Mouse (Mus musculus) natural killer cell, adult 2 months (primary cell): ENCODE data around the gene Cenpm.

Experiments
- DNase-seq, 2 experiments: peaks; one replicate each; pipeline ENCODE4 v3.0.0; 2022; ENCODE audit warnings: low spot score in 2 of 2

The Cenpm gene

DNA sequence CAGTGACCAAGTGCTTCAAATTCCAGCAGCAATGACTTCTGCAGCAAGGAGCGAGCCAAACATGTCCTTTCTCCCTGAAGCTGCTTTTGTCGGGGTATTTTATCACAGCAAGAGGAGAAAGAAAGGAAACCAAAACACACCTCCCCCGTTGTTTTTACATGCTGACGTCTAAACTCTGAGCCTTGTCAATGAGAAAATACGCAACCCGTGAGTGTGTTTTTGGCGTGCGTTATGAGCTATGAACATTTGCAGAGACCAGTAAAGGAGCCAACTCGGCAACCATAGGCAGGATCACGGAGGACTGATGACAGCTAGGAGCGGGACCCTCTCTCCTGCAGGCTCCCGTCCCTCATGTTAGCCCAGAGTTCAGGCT is 820 bp downstream of the Cenpm start:
- no peak for DNase-seq

DNA sequence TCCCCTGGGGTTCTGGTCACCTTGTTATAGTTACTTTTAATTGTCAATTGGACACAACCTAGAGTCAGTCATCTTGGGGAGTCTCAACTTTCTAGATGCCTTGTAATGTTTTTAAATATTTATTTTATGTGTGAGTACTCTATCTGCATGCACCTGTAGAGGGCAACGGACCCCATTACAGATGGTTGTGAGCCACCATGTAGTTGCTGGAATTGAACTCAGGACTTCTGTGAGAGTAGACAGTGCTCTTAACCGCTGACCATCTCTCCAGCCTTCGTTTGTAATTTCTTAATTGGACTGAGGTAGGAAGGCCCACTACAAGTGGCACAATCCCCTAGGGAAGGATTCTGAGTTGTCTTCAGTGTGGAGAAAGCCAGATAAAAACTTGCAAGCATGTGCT is 1.2 kb downstream of the Cenpm start:
- DNase-seq: no peak

DNA sequence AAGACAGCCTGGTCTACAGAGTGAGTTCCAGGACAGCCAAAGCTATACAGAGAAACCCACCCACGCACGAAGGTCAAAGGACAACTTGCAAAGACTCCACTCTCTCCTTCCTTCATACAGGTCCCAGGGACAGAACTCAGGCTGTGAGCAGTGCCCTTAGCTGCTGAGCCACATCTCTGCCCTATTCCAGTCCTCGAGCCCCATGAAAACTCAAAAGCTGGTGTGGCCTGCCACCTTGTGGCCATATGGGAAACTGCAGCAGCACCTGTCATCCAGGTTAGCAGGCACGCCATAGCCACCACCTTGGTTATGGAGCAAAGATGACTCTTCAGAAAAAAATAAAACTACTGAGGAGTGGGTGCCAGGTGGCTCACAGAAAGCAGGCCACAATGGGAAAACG is 8.0 kb downstream of the Cenpm start:
- peak; percentile 78 to 87 for DNase-seq

DNA sequence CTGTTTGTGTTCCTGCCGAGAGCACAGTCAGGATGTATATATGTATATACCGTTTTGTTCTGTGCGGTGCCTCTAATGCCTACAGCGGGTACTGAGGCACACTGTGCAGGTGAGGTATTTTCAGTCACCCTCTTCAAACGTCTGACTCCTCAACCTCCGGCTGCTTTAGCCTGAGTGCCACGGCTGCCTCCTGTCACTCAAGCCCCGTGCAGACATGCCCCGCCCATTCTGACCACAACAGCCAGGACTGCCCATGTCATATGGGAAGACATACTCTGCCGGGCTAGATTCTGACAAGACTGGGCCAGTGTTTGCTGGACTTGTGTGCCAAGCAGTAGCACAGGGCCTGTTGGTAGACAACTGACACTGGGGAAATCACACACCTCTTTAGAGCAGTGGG is 8.9 kb downstream of the Cenpm start:
- no peak for DNase-seq

DNA sequence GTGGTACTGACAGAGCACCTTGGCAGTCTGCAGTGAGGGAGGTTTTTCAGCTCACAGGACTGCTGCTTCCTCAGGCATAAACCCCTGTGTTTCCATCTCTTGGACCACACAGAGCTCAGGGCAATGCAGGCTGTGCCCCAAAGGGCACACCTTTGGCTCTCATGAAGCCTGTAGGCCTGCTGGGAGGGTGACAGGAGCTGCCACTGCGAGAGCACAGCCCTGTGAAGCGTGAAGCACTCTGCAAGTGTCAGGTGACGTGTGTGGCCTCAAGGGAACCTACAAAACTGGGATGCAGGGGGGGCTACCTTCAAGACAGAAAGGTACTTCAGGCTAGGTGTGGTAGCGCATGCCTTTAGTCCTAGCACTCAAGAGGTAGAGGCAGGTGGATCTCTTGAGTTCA is 11.9 kb downstream of the Cenpm start:
- no peak for DNase-seq

DNA sequence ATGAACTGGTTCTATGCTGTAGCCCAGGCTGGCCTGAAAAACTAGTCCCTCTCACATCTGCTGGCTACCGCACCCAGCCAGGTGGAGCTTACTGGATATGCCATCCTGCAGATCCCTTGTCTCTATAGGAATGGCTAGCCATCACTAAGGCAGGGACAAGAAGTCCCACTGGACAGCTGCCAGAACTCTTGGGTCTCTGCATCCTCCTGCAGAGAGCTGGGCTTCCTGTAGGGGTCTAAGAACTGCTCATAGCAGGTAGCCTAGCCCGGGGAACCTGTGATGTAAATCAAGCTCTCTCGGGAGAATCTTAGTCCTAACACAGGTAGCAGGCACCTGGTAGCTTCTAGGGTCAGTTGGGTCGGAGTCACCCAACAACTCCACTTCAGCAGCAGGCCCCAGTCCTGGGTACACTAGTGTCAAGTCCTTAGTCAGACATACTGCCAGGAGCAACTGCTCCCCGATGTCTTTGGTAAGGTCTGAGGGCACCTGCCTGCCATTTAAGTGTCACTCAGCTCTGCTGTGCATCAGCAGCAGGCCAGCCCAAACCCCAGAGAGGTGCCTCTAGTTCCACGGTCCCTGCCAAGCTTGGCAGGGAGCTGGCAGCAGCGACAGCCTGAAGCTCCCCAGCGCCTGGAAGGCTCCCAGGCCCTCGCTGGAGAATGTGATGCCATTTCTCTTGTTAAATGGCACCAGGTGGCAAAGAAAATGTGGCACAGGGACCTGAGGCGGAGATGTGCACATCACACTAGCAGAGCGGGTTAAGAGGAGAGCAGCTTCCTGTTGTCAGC is 12.8 kb downstream of the Cenpm start:
- DNase-seq: no peak

DNA sequence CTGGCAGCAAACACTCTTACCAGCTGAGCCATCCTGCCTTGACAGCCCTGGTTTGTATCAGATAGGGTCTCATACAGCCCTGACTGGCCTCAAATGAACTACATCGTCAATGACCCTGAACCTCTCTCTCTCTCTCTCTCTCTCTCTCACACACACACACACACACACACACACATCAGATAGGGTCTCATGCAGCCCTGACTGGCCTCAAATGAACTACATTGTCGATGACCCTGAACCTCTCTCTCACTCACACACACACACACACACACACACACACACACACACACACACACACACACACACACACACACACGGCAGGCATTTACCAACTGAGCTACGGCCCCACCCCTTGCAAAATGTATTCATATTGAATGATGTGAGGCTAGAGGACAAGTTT is 13.4 kb downstream of the Cenpm start:
- DNase-seq: no peak

DNA sequence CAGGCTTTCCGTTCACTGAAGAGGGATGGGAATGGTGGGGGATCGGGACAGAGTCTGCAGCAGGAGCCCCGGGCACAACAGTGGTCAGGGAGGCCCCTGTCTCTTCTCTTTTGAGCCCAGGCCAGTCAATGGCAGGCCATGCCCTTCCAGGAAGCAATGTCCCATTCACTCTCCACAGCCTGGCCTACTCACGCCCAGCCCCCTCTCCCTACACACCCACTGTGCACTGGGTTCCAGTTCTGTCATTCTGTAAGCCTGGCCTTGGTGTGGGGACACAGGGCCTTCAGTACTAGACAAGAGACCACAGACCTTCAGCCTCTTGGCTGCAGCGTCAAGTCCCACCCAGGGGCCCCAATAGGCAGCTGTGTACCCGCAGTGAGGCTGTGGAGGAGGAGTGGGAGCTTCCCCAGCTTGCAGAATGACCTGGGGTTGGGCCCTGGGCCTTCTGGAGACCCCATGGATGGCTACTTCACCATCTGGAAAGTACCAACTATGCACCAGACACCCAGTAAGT is 14.4 kb downstream of the Cenpm start:
- DNase-seq: no peak

DNA sequence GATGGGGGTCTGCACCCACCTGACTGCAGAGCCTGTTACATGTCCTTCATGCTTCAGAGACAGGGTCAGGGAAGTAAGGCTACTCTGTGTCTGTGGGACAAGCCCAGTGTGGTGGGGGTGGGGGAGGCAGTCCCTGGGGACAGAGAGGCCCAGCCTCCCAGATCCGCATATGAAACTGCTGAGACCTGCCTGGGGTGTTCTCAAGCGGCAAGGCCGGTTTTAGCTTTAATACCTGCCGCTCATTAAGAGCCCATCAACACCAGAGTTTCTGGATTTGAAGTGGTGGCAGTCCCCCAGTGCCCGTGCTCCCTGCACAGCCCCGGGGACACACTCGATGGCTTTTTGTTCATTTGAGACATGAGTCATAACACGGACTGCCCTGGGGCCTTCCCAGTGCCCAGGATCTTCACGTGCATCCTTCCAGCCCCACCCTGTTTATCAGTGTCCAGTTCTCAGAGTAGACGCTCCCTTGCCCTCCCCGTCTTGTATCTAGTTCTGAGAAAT is 15.0 kb downstream of the Cenpm start:
- DNase-seq: peak in 1 of 2 experiments; percentile 56

DNA sequence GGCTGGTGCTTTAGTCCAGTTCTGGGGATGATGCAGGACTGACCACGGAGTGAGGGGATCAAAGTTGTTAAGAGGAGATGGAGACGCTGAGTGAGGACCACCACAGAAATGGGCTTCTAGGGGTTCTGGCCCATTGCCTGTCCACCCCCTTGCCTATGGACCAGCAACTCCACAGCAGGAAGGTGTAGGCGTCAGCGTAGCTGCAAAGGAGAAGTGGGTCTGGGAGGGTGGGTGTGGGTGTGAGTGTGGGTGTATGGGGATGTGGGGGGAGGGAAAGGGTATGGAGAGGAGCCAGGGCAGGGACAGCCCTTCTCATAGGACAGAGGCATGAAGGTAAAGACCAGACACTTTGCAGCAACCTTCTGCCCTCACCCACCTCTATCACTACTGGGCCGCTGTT is 18.8 kb downstream of the Cenpm start:
- no peak for DNase-seq

DNA sequence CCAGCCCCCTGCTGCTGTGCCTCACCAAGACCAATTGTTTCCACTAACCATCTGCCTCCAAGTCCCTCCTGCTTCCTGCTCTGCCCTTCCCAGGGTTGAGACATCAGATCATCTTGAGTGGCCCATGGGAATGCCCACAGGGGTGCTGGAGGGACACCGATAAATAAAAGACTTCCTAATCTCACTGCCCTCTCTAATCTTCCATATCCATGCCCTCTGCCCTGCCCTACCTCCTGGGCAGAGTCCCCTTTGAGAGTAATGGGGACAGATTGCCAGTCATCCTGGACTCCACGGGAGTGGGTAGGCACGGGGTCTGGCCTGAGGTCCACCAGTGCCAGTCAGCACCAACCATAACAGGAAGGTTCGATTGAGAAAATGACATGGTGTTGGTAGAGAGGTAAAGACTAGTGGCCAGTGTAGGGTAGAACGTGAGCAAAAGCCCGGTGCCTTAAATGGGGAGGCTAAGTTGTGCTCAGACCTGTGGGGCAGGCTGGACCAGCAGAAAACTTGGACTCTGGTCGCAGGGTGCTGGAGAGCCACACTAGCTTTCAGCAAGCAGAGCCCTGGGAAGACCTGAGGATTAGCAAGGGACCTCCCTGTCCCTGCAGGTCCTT is 19.8 kb downstream of the Cenpm start:
- DNase-seq: no peak

DNA sequence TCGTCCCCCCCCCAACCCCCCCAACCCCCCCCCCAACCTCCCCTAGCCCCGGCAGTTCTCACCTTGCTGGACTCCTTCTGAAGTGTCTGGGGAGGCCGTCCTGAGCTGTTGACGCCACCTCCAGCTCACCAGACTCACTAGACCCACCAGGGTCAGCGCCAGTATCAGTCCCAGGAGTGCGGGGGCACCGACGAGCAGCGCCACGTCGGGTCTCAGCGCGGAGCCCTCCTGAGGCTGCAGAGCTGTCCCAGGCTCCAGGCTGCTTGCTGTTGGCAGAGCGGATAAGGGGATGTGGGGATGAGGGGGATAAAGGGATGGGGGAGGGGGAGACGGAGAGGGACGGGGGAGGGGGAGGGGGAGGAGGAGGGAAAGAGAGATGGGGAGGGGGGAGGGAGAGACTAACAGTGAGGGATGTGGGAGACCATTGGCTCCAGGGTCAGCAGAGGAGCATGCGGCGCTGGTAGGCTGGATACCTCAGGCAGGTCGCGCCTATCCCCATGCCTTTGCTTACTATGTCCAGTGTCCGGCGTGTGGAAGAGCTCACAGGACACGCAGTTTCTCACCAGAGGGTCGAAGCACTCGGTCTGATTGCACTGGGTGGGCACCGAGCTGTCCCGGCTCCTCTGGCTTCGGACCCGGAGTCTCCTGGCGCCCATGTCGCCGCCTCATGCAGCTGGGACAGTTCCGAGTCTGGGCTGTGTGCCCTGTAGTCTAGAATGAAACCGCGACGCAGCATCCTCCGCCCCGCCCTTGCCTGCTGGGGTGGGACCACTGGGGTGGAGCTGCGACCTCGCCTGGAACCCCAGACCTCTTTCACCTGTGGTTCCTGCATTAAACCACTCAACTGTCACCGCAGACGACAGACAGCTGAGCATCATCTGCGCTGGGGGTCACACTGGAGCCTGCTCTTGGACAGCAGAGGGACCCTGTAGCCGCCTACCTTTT is 20.6 kb downstream of the Cenpm start, which contains the start of gene Tnfrsf13c:
Gene Tnfrsf13c, minus strand, starts transcription at position 713 of the 945 bp plus-strand sequence.
- peak; percentile 66 to 83 for DNase-seq

DNA sequence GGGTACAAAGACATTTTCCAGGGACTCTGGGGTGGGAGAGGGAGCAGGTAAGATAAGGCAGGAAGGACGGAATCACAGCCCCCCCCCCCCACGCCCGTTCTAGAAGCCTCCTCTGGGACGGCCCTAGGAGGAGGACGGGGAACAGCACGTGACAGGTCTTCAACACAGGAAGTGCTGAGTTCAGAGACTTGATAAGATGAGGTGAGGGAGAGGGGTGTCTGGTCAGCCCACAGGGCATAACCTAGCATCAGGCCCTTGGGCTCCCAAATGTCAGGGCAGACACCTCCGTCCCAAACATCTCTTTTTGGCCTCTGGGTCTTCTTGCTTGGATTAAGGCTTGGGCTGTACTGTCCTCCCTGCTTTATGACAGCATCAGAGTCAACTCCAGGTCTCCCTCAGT is 21.3 kb downstream of the Cenpm start:
- DNase-seq: no peak

DNA sequence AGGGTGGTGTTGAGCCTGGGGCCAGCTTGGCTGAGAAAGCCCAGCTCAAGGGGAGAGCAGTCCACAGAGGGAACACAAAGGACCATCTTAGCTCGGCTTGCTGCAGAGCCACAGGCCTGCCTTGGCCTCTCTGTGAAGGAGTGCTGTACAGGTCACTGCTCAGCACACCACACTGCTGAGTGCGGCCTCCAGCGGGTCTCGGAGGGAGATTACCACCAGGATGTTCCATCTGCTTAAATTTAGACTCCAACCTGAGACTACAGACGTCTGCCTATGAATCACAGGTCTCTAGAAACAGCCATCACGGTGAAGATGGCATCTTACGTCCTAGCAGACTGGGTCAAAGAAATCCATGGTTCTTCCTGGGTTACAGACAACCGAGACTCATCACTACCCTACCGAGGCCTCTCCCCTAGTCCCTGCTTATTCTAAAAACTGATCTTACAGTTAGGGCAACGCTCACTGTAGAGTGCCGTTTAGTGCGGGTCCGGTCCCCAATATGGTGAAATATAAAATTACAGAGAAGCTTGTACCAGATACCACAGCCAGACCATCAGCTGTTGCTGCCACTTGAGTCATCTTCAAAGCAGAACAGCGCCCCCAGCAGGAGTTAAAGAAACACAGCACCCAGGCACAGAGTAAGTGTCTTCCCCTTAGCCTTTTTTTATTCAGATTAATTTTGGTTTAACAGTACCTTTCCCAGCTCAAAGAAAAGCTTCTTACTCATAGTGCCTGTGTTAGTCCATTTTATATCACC is 23.3 kb downstream of the Cenpm start:
- DNase-seq: no peak

DNA sequence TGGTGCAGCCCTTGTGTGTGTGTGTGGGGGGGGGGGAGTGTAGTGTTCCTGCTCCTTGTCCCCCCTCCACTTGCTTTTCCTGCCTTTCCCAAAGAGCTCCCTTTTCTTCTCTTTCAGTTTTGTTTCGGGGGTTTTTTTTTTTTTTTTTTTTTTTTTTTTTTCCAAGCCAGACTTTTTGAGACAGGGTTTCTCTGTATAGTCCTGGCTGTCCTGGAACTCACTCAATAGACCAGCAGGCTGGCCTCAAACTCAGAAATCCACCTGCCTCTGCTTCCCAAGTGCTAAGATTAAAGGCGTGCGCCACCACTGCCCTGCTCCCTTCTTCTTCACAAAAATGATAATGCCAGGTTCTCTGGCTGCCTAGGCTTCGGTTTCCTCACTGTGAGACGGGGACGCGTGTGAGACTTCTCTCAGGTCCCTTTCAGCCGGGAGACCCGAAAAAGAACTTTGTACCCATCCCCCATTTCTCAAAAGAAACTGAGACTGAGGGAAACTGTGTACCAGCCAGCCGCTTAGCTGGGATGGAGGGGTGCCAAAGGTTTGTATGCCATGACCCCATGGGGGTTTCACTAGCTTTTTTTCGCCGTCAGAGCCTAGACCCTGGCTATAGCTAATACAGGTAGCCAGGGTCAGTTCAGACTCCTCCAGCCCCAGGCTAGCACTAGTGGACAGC is 24.4 kb downstream of the Cenpm start:
- DNase-seq: no peak

DNA sequence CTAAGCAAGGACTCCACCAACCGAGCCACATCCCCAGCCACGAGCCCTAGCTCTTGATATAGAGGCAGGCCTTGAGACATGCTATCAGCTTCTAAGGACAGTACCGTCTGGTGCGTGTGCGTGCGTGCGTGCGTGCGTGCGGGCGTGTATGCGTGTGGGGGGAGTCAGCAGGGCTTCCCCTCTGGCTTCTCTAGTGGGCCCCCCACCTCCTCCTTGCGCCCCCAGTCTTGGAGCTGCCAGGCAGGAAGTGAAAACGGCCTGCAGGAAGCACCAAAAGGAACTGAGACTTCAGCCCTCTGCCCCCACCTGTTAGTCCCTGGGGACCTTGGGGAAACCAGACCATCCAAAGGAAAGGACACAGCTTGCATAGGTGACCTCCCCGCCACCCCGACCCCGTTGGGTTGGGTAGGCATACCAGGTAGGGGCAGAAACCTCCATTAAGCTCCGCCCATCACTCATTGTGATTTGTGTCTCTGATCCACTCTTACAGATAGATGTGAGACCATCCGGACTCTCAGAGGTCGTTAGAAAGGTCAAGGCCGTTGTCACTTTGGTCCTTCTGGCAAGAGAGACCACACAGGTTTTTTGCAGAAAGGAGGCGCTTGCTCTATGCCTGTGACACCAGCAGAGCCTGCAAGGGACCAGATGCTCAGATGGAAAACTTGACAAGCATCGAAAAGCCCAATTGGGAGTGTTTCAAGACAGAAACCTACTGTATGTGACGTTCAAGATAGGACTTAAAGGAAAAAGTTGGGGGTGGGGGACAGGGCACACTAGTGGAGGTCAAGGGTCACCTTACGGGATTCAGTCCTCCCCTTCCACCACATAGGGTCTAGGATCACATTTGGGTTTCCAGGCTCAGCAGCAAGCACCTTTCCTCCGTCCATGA is 25.5 kb downstream of the Cenpm start:
- peak in 1 of 2 experiments; percentile 81 for DNase-seq

DNA sequence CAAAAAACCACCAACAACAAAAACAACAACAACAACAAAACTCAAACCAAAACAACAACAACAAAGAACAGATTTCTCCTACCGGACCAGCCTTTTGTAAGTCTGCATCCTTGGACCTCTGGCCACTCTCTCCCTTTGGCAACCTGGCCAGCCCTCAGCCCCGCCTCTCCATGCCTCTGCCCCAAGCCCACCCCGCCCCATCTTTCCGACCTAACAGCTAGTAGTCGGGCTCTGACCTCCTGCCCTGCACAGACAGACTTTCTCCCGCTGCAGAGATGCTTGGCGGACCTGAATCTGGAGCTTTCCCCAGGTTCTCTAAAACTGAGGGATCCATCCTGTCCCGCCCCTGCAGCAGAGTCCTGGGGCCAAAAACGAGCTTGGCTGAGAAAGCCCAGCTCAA is 26.6 kb downstream of the Cenpm start:
- DNase-seq: no peak

DNA sequence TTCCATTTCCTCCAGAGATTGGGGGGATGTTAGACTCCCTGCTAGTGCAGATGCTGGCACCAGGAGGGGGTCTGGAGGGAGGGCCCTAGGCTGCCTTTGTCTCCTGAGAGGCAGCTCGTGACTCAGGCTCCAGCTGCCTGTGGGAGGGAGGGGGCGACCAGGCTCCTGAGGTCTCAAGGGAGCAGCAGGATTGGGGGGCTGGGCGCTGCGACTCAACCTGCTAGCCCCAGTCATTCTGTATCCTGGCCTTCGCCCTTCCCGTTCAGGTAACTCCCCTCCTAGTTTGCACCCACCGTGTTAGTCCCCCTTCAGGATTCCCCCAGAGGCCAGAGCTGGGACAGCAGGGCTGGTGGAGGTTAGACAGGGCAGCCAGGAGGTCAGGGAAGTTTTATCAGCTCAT is 27.5 kb downstream of the Cenpm start:
- DNase-seq: no peak

DNA sequence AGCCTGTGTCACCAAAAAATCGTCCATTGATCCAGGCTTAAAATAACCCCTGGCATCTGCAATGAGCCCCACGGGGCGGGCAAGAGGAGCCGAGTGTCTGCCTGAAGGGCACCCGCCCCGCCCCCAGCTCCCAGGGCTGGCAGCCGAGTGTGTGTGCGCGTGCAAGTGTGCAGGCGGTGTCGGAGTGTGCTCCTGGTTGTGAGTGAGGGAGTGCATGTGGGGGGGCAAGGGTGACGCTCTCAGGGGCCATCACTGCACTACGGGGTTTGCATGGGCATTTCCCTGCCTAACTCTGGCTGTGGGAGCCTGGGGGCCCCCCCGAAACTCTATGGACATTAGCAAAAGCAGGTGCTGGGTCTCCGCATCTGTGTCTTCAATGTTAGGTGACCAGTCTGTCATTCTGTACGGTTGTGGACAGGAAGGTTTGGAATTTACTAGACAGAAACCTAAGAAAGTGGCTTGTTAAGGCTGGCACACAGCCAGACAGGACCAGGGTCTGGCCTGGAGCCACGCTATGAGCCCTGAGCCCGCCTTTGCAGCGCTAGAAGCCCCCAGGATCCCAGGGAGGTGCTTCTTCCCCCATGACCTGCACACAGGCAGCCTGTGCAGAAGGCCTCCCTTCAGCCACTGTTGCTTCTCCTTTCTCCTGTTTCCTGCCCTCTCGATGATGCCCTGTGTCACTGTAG is 28.3 kb downstream of the Cenpm start:
- no peak for DNase-seq
